Mouse (Mus musculus) kidney, postnatal 0 days (tissue): Measurements from ENCODE around the gene Arid3b. TPM values are rescaled to one million over a fixed set of nuclear protein-coding genes. Genes with fewer than 3 reads are reported as not detected.

Experiments used
- ATAC-seq: fragments of 200-750 bp; cut with Nextera tagmentation; replicated peaks from 2 replicates; pipeline ENCODE4 v1.8.0; 2017; ENCODE audit warnings: low read depth, moderate number of reproducible peaks, moderate TSS enrichment, moderate library complexity; ENCODE audit not compliant: low FRiP score
- DNase-seq: peaks from one replicate; pipeline ENCODE4 v3.0.0-alpha.2; 2016; ENCODE audit warnings: low spot score
- H3K27ac ChIP-seq: fragments of 300-500 bp; sonication (generic); 2 replicates; pipeline ENCODE4 v1.5.1; 2014; ENCODE audit warnings: mild to moderate bottlenecking
- H3K27me3 ChIP-seq: fragments of 300-500 bp; sonication (generic); 2 replicates; pipeline ENCODE4 v1.6.1; 2014; ENCODE audit warnings: low read length, mixed read lengths; ENCODE audit not compliant: insufficient read depth
- H3K36me3 ChIP-seq: fragments of 300-500 bp; sonication (generic); 2 replicates; pipeline ENCODE4 v1.6.1; 2014; ENCODE audit warnings: low read length, mixed read lengths; ENCODE audit not compliant: insufficient read depth
- H3K4me1 ChIP-seq: fragments of 300-500 bp; sonication (generic); replicated peaks from 2 replicates; pipeline ENCODE4 v1.6.1; 2014; ENCODE audit warnings: antibody characterized with exemption, low read length, mixed read lengths; ENCODE audit not compliant: insufficient read depth
- H3K4me2 ChIP-seq: fragments of 300-500 bp; sonication (generic); 2 replicates; pipeline ENCODE4 v1.6.1; 2014; ENCODE audit warnings: mild to moderate bottlenecking, low read length, moderate library complexity, mixed read lengths
- H3K4me3 ChIP-seq: fragments of 300-500 bp; sonication (generic); replicated peaks from 2 replicates; pipeline ENCODE4 v1.5.1; 2014; ENCODE audit warnings: low read depth, low read length
- H3K9ac ChIP-seq: fragments of 300-500 bp; sonication (generic); 2 replicates; pipeline ENCODE4 v1.6.1; 2014; ENCODE audit warnings: low read depth, low read length
- H3K9me3 ChIP-seq: fragments of 300-500 bp; sonication (generic); replicated peaks from 2 replicates; pipeline ENCODE4 v1.6.1; 2016; ENCODE audit warnings: low read length, inconsistent platforms, mixed read lengths
- CTCF ChIP-seq: IDR thresholded peaks from 2 replicates; pipeline ENCODE4 v1.5.1; 2016; ENCODE audit warnings: antibody characterized with exemption, low read depth, mild to moderate bottlenecking, moderate library complexity
- WGBS: fragments of 180-500 bp; shearing (Covaris S2); extraction: QIAGEN DNeasy Blood & Tissue Kit; methylation state at CpG from one replicate; pipeline ENCODE4 v1.1.7; 2014; 5-methylcytosine and 5-hydroxymethylcytosine counted together
- polyA plus RNA-seq: library from polyadenylated mRNA; unstranded; fragments of >200 nt; fragmentation: Nextera tagmentation; extraction: Ambion mirVana; gene quantifications from 2 replicates; pipeline ENCODE4 v1.2.1, GENCODE M21; 2015

Arid3b gene
- polyA plus RNA-seq, 1 experiment from 2014 or later = 4.0 TPM

DNA sequence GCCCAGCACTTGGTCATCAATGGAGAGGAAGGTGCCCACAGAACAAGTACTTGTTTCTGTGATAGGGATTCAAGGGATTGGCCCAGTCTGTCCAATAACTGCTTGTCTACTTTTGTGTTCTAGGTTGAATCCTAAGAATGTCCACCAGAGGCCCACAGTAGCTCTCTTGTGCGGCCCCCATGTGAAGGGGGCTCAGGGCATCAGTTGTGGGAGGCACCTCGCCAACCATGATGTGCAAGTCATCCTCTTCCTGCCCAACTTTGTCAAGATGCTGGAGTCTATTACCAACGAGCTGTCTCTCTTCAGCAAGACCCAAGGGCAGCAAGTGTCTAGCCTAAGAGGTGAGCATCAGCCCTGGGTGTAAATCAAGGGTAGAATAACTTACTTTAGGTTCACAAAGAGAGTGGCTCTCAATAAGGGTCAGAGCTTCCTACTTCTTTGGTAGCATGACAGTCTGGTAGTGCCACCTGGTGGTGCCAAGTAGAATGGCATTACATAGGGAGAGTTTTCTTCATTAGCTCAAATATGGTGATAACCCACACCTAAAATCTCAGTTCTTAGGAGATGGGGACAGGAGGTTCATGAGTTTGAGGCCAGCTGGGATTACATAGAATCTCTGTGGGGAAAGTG is 92.0 kb downstream of the Arid3b start:
- ATAC-seq = no peak
- H3K27ac ChIP-seq = no peak overlapping the region
- TF ChIP-seq CTCF = peak; percentile 93
- WGBS = 71% methylated on average over 3 of the region's 3 CpGs
- no peak overlapping the region for H3K9ac ChIP-seq
- H3K36me3 ChIP-seq = peaks cover 73% of the 10 kb centered on the region
- H3K4me3 ChIP-seq = no peak overlapping the region
- no peak overlapping the region for H3K4me2 ChIP-seq
- no peaks in the 10 kb centered on the region for H3K4me1 ChIP-seq
- H3K9me3 ChIP-seq = no peaks in the 10 kb centered on the region
- H3K27me3 ChIP-seq = no peaks in the 10 kb centered on the region
- DNase-seq = peak; percentile 82

Other genes starting within 250 kb of the Arid3b start
- gene Ulk3, start 247.3 kb downstream of the Arid3b start, polyA plus RNA-seq = 8.0 and 8.4 TPM in 2 replicates
- 0.04 TPM in 1 of 2 replicates, not detected in the other for gene Cplx3, start 230.5 kb downstream of the Arid3b start, polyA plus RNA-seq
- not detected in 2 replicates for gene Lman1l, start 216.0 kb downstream of the Arid3b start, polyA plus RNA-seq
- gene Csk, start 183.2 kb downstream of the Arid3b start, polyA plus RNA-seq = 23.9 and 25.2 TPM in 2 replicates
- gene Cyp1a2, start 153.1 kb downstream of the Arid3b start, polyA plus RNA-seq = not detected in 2 replicates
- 0.29 and 0.34 TPM in 2 replicates for gene Cyp1a1, start 148.9 kb downstream of the Arid3b start, polyA plus RNA-seq
- gene Edc3, start 128.3 kb downstream of the Arid3b start, polyA plus RNA-seq = 23.1 and 26.4 TPM in 2 replicates
- gene Clk3, start 70.9 kb downstream of the Arid3b start, polyA plus RNA-seq = 50.3 and 51.7 TPM in 2 replicates
- 124 and 141 TPM in 2 replicates for gene Ubl7, start 74.2 kb upstream of the Arid3b start, polyA plus RNA-seq
- gene Sema7a, start 103.3 kb upstream of the Arid3b start, polyA plus RNA-seq = 0.46 and 0.80 TPM in 2 replicates
- 0.31 and 0.64 TPM in 2 replicates for gene Cyp11a1, start 169.6 kb upstream of the Arid3b start, polyA plus RNA-seq
- gene Stra6, start 227.0 kb upstream of the Arid3b start, polyA plus RNA-seq = 12.2 and 13.2 TPM in 2 replicates